Mouse (Mus musculus) forebrain, postnatal 0 days (tissue): ENCODE data around the gene Xpo4. TPM values are rescaled to one million over a fixed set of nuclear protein-coding genes. Genes with fewer than 3 reads are reported as not detected.

Experiments used
- ATAC-seq: fragments of 200-750 bp; cut with Nextera tagmentation; 2 replicates; pipeline ENCODE4 v1.8.0; 2017; ENCODE audit warnings: mild to moderate bottlenecking, moderate library complexity
- DNase-seq: peaks from one replicate; pipeline ENCODE4 v3.0.0-alpha.2; 2015
- H3K27ac ChIP-seq: fragments of 300-500 bp; sonication (generic); 2 replicates; pipeline ENCODE4 v1.5.1; 2014; ENCODE audit warnings: low read depth, mild to moderate bottlenecking, antibody characterized with exemption, low read length, moderate library complexity, mixed read lengths
- H3K27me3 ChIP-seq: fragments of 300-500 bp; sonication (generic); 2 replicates; pipeline ENCODE4 v1.6.1; 2014; ENCODE audit warnings: mild to moderate bottlenecking, low read length, mixed read lengths; ENCODE audit not compliant: insufficient read depth
- H3K36me3 ChIP-seq: fragments of 300-500 bp; sonication (generic); 2 replicates; pipeline ENCODE4 v1.6.1; 2014; ENCODE audit warnings: mild to moderate bottlenecking, moderate library complexity; ENCODE audit not compliant: insufficient read depth
- H3K4me1 ChIP-seq: fragments of 300-500 bp; sonication (generic); 2 replicates; pipeline ENCODE4 v1.6.1; 2014; ENCODE audit warnings: antibody characterized with exemption; ENCODE audit not compliant: insufficient read depth
- H3K4me2 ChIP-seq: fragments of 300-500 bp; sonication (generic); 2 replicates; pipeline ENCODE4 v1.6.1; 2014; ENCODE audit warnings: low read depth, mild to moderate bottlenecking, moderate library complexity
- H3K4me3 ChIP-seq: fragments of 300-500 bp; sonication (generic); 2 replicates; pipeline ENCODE4 v1.5.1; 2014; ENCODE audit warnings: low read depth, low read length, mixed read lengths
- H3K9ac ChIP-seq: fragments of 300-500 bp; sonication (generic); 2 replicates; pipeline ENCODE4 v1.6.1; 2014; ENCODE audit warnings: mild to moderate bottlenecking
- H3K9me3 ChIP-seq: fragments of 300-500 bp; sonication (generic); 2 replicates; pipeline ENCODE4 v1.6.1; 2016; ENCODE audit warnings: low read length
- CTCF ChIP-seq: sonication (generic); IDR thresholded peaks from 2 replicates; pipeline ENCODE4 v1.5.1; 2016; ENCODE audit warnings: antibody characterized with exemption, control low read depth, low read depth
- WGBS: fragments of 180-500 bp; shearing (Covaris S2); extraction: QIAGEN DNeasy Blood & Tissue Kit; methylation state at CpG from one replicate; pipeline ENCODE4 v1.1.7; 2014; 5-methylcytosine and 5-hydroxymethylcytosine counted together
- polyA plus RNA-seq: library from polyadenylated mRNA; unstranded; fragments of >200 nt; fragmentation: Nextera tagmentation; extraction: Ambion mirVana; gene quantifications from 2 replicates; pipeline ENCODE4 v1.2.1, GENCODE M21; 2015
- total RNA-seq: library from RNA; depleted of rRNA; stranded (reverse); fragments of >200 nt; gene quantifications from 2 replicates; pipeline ENCODE4 v1.2.3, GENCODE M21; 2014

The Xpo4 gene
- total and polyA plus RNA-seq, 2 experiments from 2014 or later: 8.5 to 18.9 TPM

DNA sequence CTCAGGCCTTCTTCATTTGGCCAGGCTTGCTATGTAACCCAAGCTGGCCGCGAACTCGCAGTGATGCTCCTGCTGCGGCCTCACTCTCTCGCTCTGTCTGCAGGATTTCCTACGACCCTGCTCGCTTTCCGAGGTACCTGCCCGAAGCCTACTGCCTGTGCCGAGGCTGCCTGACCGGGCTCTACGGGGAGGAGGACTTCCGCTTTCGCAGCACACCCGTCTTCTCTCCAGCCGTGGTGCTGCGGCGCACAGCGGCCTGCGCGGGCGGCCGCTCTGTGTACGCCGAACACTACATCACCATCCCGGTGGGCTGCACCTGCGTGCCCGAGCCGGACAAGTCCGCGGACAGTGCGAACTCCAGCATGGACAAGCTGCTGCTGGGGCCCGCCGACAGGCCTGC lies 123.0 kb downstream of the Xpo4 start:
- Histone ChIP-seq H3K27me3 (no peaks in the 10 kb centered on the region), H3K4me3 (no peak overlapping the region), H3K36me3 (peaks cover 15% of the 10 kb centered on the region), H3K9me3 (no peaks in the 10 kb centered on the region), H3K4me2 (no peak overlapping the region), H3K27ac (no peak overlapping the region), H3K9ac (no peak overlapping the region), H3K4me1 (0 out of 2 replicates have a peak, but pooled peaks cover 7% of the 10 kb centered on the region)
- TF ChIP-seq CTCF: no peak
- 46% methylated on average over 34 of the region's 34 CpGs for WGBS
- ATAC-seq (no peak), DNase-seq (no peak)

- 78% methylated on average over 11 of the region's 11 CpGs for WGBS
- no peak for DNase-seq
- H3K27ac ChIP-seq: no peak overlapping the region
Observed at GRCm38 (mm10) chr14:57540683-57541082, 124.5 kb downstream of the Xpo4 start.

DNA sequence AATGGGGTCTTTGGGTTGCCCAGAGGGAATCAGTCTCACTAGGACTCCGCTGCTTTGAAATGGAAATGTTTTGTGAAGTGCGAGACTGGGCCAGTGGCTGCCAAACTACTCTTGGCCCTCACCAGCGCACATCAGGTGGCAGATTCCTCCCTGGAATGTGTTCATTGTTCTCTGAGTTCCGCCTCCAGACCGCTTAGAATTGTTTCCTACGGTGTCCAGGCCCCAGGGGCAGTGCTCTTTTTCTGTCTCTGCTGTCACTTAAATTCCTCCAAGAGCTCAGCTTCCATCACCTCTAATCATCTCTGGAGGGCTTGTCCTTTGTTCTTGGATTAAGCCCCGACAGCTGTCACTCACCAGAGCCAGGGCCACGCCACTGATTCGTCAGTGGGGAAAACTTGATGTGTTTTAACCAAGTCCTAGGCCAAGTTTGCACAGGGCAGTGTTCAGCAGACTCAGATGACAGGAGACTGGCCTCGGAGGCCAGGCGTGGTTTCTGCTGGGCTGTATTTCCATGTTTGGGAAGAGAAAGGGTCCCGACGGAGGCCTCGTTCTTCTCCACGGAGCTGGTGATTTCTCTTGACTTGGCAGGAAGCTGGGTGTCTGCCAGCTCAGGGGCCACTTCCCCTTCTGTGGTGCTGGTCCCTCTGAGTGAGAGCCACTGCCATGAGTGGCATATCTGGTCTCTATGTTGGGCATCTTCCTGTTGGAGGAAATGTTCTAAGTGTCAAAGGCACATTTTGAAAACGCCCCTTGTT lies 127.8 kb downstream of the Xpo4 start:
- peak; percentile 16 for ATAC-seq
- peak; percentile 21 for DNase-seq
- H3K9ac ChIP-seq: no peak overlapping the region
- WGBS: 12% methylated on average over 16 of the region's 16 CpGs
- no peak for TF ChIP-seq CTCF
- no peaks in the 10 kb centered on the region for H3K9me3 ChIP-seq
- H3K27ac ChIP-seq: peak overlapping the region; percentile 9; the same call in 1 of the 2 replicates
- peaks cover 7% of the 10 kb centered on the region for H3K36me3 ChIP-seq
- no peak overlapping the region for H3K4me3 ChIP-seq
- H3K4me1 ChIP-seq: peaks cover 30% of the 10 kb centered on the region
- no peak overlapping the region for H3K4me2 ChIP-seq
- no peaks in the 10 kb centered on the region for H3K27me3 ChIP-seq

More at GRCm38 (mm10) chr14:57540683-57541082, 124.5 kb downstream of the Xpo4 start:
- 0 out of 2 replicates have a peak, but pooled peaks cover 13% of the 10 kb centered on the region for H3K4me1 ChIP-seq
- no peaks in the 10 kb centered on the region for H3K9me3 ChIP-seq
- peaks cover 15% of the 10 kb centered on the region for H3K36me3 ChIP-seq
- no peak overlapping the region for H3K9ac ChIP-seq
- ATAC-seq: no peak
- H3K27me3 ChIP-seq: no peaks in the 10 kb centered on the region
- no peak overlapping the region for H3K4me3 ChIP-seq
- no peak for TF ChIP-seq CTCF
- no peak overlapping the region for H3K4me2 ChIP-seq

- Histone ChIP-seq H3K36me3 (peaks cover 5% of the 10 kb centered on the region), H3K9me3 (no peaks in the 10 kb centered on the region), H3K27ac (no peak overlapping the region), H3K4me3 (no peak overlapping the region), H3K9ac (no peak overlapping the region), H3K27me3 (no peaks in the 10 kb centered on the region), H3K4me2 (no peak overlapping the region), H3K4me1 (peaks cover 30% of the 10 kb centered on the region)
- no peak for ATAC-seq
- DNase-seq: no peak
- 34% methylated on average over 9 of the region's 9 CpGs for WGBS
- TF ChIP-seq CTCF: no peak
Observed at GRCm38 (mm10) chr14:57536820-57537219, 128.4 kb downstream of the Xpo4 start.

- Histone ChIP-seq H3K27ac (0 out of 2 replicates have a peak overlapping the region, but pooled peaks have one; percentile 10), H3K4me2 (no peak overlapping the region), H3K4me3 (no peak overlapping the region), H3K27me3 (no peaks in the 10 kb centered on the region), H3K36me3 (peaks cover 5% of the 10 kb centered on the region), H3K9me3 (no peaks in the 10 kb centered on the region), H3K9ac (no peak overlapping the region), H3K4me1 (peaks cover 30% of the 10 kb centered on the region)
- no peak for TF ChIP-seq CTCF
- 24% methylated on average over 6 of the region's 6 CpGs for WGBS
- peak; percentile 51 for ATAC-seq
- peak; percentile 68 for DNase-seq
Observed at GRCm38 (mm10) chr14:57535646-57536045, 129.6 kb downstream of the Xpo4 start.

- H3K27ac ChIP-seq: peak overlapping the region; percentile 50
- H3K9me3 ChIP-seq: no peaks in the 10 kb centered on the region
- peak; percentile 30; the same call in 1 of the 2 replicates for ATAC-seq
- H3K4me1 ChIP-seq: peaks cover 30% of the 10 kb centered on the region
- H3K4me2 ChIP-seq: 0 out of 2 replicates have a peak overlapping the region, but pooled peaks have one; percentile 19
- no peak overlapping the region for H3K9ac ChIP-seq
- H3K27me3 ChIP-seq: no peaks in the 10 kb centered on the region
- no peak for TF ChIP-seq CTCF
- DNase-seq: peak; percentile 66
- 14% methylated on average over 8 of the region's 8 CpGs for WGBS
- H3K4me3 ChIP-seq: no peak overlapping the region
- H3K36me3 ChIP-seq: peaks cover 5% of the 10 kb centered on the region
Observed at GRCm38 (mm10) chr14:57534961-57535360, 130.3 kb downstream of the Xpo4 start.

DNA sequence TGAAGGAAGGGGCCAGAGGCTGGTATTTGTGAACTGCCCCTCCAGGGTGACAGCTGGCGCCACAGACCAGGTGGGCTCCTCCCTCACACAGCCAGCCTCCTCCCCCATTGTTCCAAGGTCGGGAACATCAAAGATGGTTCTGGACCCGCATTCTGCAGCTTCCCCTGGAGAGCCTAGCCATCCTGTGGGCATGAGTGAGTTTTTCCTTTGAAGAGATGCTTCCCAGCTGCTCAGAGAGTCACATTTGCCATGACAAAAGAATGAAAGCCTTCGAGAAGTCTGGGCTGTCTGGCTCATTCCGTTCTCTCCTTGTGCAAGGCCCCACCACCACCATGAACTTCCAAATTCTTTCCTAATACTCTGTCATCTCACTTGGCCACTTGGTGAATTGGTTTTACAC lies 130.9 kb downstream of the Xpo4 start:
- 14% methylated on average over 5 of the region's 5 CpGs for WGBS
- Histone ChIP-seq H3K9me3 (no peaks in the 10 kb centered on the region), H3K9ac (no peak overlapping the region; the same call in 1 of the 2 replicates), H3K27ac (peak overlapping the region; percentile 50), H3K36me3 (peaks cover 5% of the 10 kb centered on the region), H3K4me1 (peaks cover 33% of the 10 kb centered on the region), H3K4me3 (no peak overlapping the region), H3K4me2 (no peak overlapping the region), H3K27me3 (no peaks in the 10 kb centered on the region)
- no peak for TF ChIP-seq CTCF
- DNase-seq: no peak
- no peak for ATAC-seq
